Mouse (Mus musculus) left cerebral cortex, adult 18-20 months (tissue): ENCODE measurements around the gene Insl6. TPM values are rescaled to one million over a fixed set of nuclear protein-coding genes. Genes with fewer than 3 reads are reported as not detected.

Source experiments
- DNase-seq, 2 experiments: peaks; one replicate each; pipeline ENCODE4 v3.0.0; 2021 to 2022; ENCODE audit warnings: low spot score in 2 of 2, mixed read lengths in 1 of 2
- long read RNA-seq, 2 experiments: library from polyadenylated mRNA; stranded (forward); transcript quantifications; one replicate each; pipeline ENCODE4 v2.0.0; 2021
- total RNA-seq, 2 experiments: library from RNA; stranded (reverse); gene quantifications; 2 replicates each; pipeline ENCODE4 v1.2.3; 2021

The Insl6 gene
- total RNA-seq: under 1 TPM; 0.52 to 0.93 TPM
- long read RNA-seq, experiment 1: 0 reads
- long read RNA-seq, experiment 2: 0 reads

DNA sequence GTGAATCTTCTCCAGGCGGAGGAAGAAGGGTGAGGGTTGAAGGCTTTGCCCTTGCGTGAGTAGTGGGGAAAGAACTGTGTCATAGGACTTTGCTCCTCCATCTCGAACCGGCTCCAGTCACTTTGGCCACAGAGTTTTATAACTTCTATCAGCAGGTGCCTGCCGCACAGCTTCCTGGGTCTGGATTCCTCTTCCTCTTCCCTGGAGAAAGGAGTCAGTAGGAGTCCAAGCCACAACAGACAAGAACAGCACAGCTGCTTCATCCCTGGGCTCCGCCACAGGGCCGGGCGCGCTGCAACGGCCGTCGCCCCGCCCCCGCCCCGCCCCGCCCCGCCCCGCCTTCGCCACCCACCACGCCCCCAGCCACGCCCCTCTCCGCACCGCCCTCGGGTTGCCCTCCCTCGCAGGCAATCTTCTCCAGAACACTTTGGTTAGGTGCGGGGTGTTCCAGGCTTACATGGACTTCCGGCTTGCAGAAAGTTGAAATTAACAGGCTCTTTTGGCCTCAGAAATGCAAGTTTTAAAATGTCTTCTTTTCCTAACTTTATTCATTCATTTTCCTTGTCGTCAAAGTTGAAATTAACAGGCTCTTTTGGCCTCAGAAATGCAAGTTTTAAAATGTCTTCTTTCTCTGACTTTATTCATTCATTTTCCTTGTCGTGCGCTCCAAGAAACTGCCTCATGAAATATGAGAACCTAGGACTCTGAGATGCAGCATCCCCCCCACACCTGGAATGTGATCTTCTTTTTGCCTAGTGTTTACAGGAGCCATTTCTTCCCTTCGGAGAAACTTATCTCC lies at the start of gene Insl6:
TSS of gene Insl6 (minus strand) at position 304 of the 799 bp plus-strand sequence.
- DNase-seq: peak; percentile 17 to 19

DNA sequence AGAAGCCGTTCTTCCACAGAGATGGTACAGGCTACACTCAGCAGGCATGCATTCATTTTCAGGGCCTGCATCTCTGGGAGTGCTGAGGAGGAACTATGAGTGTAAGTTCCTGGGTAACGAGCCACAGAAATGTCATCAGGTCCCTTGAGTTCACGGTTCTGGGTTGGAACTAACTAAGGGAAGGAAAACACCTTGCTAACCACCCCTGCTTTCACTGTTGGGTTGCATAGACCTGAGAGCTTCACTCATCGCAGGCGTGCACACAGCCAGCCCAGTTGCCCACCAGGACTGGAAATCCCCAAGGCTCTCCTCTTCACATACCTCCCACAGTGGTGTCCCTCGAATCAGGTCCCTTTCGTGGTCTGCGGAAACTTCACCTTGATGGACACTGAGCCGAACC lies 49.8 kb upstream of the Insl6 start:
- DNase-seq: no peak

DNA sequence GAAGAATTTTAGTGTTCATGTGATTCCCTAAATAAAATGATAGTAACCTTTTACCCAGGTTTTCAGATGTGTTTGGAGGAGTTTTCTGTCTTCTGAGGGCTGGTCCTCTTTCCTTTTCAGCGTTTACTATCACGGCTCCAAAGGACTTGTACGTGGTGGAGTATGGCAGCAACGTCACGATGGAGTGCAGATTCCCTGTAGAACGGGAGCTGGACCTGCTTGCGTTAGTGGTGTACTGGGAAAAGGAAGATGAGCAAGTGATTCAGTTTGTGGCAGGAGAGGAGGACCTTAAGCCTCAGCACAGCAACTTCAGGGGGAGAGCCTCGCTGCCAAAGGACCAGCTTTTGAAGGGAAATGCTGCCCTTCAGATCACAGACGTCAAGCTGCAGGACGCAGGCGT lies 48.3 kb upstream of the Insl6 start:
- DNase-seq: no peak

DNA sequence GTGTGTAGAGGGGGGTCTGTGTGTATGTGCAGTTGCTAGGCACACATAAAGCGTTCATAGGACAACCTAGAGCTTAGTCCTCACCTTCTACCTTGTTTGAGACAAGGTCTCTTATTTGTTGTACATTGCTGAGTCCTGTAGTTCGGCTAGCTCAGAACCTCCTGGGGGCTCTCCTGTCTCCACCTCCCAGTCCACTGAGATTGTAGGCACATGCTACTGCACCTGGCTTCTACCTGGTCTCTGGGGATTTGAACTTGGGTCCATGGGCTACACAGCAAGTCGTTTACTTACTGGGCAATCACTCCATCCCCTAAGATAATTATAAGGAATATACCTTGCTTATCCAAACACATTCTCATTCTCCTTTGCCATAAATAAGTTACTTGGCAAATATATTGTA lies 47.5 kb upstream of the Insl6 start:
- DNase-seq: no peak

DNA sequence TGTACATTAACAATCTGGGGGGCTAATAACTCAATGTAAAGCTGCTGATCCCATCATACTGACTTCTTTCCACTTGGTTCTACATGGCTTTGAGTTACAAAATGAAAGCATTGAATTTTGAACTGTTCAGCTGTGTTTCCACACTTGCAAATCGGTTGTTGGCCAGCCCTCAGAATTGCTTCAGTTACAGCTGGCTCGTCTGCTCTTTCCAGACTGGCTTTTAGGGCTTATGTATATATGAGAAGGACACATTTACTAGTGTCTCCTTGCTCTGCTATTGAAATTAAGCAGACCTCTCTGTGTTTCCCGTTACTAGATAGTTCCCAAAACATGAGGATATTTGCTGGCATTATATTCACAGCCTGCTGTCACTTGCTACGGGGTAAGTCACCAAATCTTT lies 47.0 kb upstream of the Insl6 start:
- no peak for DNase-seq

DNA sequence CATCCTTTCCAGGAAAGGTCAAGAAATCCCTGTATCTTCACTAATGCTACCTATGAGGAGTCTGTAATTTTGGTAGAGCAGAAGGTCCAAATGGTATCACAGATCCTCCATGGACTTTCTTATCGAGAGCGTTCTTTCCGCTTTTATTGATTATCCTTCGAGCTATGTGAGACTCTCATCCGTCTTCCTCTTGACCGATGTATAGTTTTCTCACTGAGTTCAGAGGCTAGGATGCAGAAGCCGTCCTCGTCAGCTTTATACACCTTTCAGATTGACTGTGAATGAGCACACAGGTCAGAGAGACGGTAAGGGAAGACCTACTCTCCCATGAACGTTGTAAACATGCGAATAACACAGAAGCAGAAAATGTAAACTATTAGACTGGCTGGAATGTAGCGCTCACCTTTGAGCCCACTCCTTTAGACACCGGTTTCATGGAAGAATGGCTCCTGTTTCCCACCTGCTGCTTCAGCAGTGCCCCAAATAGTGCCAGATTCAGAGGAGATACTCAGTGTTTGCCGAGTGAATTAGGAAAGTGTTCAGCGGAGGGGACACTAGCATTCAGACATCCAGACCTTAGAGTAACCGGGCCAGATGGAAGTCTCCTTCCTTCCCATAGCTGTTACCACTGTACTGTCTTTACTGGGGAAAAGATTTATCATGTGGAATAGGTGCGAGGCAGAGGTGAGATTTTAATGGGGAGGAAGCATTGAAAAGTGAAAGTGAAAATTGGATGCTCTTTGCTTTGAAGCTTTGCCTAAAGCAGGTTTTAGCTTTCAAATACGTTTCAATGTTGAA lies 46.3 kb upstream of the Insl6 start:
- no peak for DNase-seq

DNA sequence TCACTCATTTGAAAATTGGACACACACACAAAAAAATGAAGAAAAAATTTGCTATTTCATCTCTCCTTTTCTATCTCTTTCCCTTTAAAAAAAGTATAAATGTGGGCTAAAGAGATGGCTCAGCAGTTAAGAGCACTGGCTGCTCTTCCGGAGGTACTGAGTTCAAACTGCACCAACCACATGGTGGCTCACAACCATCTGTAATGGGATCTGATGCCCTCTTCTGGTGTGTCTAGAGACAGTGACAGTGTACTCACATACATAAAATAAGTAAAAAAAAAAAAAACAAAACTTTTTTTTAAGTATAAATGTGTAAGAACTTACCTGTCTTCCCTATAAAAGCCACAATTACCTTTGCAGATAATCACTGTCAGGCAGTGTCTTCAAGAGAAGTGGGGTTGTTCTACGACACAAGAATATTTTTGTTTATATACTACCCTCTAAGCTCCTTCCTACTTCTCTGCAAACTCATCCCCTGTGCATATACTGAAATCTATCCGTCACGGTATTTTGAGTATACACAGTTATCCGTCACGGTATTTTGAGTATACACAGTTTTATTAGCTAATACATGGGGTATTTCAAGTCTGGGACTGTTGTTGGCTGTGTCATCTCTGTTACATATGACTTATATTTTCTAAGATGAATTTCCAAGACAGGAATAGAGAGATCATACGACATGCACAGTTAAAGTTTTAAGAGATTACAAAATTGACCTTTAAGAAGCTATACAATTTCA lies 45.6 kb upstream of the Insl6 start:
- no peak for DNase-seq

DNA sequence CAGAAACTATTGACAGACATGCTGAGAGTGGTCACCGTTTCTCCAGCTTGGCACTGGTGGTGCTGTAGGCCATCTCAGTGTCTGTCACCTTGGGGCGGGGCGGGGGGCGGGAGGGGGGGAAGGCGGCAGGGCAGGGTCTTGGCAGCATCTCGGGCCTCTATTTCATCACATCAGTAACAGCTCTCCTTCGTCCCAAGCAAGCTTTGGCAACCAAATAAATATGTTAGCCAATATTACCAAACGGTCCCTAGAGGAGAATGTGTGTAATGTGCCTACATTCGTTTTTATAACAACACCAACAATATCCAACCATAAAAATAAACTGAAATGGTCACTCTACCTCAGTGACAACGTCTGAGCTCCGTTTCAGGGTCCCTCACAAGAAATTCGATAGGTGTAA lies 45.0 kb upstream of the Insl6 start:
- no peak for DNase-seq

DNA sequence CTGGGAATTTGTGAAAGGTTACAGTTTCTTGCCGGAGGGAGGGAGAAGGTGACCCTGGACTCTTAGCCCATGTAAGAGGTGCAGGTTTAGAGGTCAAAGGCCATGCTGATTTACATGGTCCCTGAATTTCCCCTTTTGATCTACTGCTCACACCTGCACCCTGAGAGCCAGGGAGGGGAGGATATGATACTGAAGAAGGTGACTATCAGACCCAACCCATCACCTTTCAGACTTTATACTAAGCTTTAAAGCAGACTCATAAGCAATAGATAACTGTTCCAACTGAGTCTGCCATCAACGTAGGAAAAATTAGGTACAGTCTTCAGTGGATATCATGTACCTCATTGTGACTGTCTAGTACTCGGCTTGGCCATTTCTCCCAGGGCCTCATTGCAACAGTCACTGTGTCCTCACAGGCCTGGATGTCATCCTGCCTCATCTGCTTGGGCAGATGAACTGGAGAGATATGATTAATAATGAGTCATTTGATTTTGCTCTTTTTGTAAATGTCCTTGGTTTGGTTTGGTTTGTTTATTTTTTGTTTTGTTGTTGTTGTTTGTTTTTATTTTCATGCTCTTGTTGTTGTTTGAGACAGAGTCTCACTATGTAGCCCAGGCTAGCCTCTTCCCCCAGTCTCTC lies 43.6 kb upstream of the Insl6 start:
- DNase-seq: no peak

DNA sequence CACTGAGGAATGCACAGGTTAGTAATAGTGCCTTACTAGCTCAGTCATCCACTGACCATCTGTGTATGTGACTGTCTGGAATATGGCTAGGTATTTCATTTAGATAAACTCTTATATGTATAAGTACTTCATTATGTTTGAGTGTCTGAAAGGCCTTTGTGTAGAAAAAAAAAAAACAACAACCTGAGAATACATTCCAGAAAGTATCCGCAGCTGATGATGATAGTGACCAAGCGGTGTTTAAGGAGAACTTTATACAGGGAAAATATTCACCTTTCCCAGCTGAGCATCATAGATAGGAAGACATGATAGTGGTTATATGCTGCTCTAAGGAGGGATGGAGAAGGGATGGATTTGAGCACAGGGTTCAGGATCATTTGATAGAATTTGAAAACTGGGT lies 42.9 kb upstream of the Insl6 start:
- DNase-seq: no peak

DNA sequence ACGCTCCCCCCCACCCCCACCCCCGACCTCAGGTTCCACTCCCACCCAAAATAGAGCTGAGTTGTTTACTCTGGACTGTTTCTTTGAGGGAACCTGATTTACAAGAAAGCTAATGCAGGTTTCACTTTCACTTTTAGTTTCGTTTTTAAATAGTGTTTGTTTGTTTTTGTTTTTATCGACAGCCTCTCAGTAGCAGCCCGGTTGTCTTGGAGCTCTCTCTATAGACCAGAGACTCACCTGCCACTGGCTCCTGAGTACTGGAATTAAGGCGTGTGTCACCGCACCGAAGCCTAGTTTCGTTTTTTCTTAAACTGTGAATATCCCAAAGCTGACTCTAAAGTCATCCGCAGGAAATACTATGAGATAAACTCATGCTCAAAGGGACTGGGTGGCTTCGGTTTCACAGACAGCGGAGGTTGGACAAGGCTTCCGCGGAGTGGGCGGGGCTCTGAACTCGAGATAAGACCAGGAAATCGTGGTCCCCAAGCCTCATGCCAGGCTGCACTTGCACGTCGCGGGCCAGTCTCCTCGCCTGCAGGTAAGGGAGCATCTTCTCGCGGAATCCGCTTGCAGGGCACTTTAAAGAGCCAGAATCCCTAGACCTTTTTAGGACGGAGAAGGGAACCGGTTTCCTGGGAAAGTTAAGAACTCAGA lies 41.9 kb upstream of the Insl6 start, which contains the start of the genes Plgrkt and Cd274:
TSS of gene Plgrkt (minus strand) at position 422 of the 654 bp plus-strand sequence.
TSS of gene Cd274 (plus strand) at position 487 of the 654 bp plus-strand sequence.
- DNase-seq: peak; percentile 53 to 54

DNA sequence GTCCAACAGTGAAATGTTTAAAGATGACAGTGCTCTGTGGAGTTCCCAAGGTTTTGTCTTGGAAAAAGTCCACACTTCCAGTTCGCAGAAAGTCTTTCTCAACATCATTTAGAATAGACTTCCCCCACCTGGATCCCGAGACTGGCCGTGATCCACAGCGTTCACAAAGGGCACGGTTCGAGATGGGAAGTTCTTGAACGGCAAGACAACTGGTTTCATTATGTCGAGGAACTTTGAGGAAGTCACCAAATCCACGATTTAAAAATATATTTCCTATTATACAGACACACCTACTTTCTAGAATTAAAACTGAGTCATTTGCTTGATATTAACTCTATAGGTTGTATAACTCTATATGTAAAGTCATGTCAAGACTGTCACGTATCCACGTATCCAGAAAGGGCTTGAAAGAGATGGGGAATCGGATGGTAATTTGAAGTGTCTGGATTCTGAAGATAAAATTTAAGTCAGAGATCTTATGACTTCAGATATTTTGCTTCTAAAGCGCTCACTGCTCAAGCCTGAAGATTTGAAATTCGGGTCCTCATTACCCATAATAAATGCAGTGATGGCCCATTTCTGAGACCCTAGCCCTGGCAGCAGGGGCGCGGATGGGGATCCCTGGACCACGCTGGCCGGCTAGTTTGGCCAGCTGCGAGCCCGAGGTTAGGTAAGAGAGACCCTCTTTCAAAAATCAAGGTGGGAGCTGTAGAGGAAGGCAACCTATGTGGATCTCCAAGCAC lies 41.2 kb upstream of the Insl6 start:
- DNase-seq: no peak

DNA sequence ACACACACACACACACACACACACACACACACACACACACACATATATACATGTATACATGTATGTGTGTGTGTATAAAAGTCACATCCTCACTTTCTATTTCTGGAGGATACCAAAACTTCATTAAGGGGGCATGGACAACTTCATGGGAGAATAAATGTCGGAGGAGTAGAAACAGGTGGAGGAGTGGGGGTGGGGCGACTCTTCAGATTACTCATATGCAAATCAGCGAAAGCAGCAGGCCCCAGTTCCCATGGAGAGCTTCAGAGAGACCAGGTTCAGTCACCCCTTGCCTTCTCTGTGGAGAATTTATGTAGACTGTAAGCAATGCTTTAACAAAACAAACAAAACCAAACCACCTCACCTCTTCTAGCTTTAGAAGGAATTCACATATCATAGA lies 39.9 kb upstream of the Insl6 start:
- DNase-seq: no peak

DNA sequence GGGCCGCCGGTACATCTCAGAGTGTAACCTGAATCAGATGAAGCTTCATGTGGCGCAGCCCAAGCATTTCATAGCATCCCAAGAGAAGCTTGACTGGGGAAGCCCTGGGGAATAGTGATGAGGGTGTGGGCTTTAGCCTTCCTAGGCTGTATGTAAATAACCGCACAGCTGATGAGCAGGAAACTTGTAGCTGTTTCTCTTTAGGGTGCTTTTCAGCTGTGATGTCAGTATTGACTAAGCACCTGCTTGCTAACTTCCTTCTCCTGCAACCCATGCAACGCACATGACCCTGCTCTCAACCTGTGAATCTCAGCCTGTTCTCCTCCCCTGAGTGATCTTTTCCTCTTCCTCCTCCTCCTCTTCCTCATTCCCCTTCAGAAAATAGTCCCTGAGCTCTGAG lies 38.9 kb upstream of the Insl6 start:
- DNase-seq: no peak

DNA sequence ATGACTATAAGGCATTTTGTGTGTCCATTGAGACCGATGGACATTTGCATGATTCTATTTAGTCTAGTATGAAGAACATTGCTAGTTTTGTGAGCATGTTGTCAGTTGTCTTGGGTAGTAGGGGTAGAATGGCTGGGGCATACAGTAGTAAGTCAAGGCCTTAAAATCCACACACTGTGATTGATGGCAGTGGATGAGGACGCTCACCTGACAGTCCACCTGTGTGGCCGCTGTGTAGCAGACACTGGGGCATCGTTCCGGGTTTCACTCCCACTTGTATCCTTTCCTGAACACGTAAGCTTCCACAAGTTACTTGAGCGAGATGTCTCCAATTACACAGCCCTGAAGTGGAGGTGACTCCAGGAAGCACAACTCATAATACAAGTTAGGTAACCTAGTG lies 38.4 kb upstream of the Insl6 start:
- DNase-seq: no peak

DNA sequence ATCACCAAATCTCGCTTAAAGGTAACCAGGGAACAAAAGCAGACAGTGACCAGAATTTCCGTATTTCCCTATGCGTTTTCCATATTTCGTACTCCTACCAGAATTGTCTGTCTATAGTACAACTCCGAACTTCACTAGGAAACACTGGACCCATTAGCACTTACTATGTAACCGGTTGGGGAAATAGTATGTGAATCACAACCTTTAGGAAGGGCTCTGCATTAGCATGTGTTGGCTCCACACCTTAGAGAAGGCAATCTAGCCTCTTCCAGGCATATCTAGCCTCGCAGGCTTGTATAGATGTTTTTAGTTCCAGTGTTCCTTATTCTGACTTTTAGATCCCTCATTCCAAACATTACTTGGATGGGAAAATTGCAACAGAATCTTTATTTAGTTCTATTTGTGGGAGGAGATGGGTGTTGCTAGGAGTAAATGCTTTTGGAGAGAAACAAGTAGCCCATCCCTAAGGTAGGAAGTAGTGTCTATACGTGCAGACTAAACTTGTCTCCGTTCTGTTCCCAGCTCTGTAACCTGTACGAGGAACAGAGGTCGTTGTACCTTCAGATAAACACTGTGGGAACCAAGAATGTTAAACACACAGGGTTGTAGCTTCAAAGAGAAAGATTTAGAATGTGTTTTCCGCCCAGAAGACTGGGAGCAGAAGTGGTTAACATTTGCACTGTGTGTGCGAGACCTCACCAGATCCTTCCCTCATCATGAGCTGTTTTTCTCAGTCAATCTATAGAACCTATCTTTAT lies 37.2 kb upstream of the Insl6 start:
- DNase-seq: no peak

DNA sequence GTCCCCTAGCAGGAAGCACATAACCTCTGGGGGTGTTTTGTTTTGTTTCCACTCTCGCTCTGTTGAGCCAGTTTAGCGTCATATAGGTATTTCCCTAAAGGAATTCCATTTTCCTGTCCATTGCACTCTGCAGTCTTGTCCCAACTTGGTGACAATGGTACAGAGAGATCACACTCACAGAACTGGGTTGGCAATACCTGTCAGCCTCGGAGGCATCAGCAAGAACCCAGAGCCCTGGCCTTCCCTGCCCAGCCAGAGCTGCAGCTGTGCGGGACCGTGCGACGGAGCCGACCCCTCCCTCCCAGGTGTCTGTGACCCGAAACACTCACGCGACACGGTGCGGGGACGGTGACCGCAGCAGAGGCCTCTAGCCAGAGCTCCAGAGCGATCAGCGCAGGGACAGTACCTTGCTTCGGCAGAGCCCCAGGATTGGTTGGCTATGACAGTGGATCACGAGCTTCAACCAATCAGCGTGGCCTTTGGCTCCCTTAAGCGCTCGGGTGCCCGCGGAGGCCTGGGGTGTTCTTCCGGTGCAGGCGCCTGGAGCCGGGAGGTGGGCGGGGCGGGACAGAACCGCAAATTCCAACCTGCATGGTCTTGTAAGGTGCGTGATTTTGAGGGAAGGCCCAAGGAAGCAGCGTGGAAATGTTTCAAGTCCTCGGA lies 36.4 kb upstream of the Insl6 start:
- peak; percentile 89 to 94 for DNase-seq

DNA sequence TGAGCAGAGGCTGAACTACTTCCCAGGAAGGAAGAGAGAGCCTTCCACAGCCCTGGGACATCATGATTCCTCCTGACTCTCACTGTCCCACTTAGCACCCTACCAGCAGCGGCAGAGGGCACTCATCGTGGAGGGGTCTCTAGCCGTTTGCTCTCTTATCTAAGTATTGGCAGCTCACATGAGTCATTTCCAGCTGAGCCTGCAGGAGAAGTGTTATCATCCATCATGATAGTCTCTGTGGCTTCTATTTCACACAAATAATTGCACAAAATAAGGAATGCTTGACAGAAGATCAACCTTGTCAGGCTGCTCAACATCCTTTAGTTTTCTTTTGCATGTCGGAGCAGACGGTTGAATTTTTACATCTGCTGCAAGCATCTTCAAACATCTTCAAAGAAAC lies 35.1 kb upstream of the Insl6 start:
- no peak for DNase-seq

DNA sequence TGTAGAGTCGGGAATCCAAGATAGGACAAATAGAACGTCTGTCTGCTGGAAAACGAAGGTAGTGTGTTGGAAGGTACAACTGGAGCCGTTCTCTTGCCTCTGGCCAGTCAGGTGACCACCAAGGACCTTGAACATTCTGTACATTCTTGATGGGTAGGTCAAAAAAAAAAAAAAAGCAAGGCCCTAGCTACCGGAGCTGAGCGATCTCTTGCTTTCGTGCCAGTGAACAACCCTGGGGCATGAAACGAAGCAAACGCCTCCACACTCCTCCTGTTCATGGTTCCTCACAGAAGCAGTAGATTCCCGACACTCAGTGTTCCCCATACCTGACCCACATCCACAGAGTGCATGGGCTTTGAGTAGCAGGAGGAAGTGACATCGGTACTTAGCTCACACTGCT lies 31.1 kb upstream of the Insl6 start:
- DNase-seq: no peak
